Mouse (Mus musculus): ENCODE data around the gene Hspa1l. TPM values are rescaled to one million over a fixed set of nuclear protein-coding genes. Genes with fewer than 3 reads are reported as not detected.
"Not testable (repeated sequence)": the region's sequence is repeated elsewhere in the genome, so short reads cannot be mapped to it uniquely, and the experiment has no call there.

Gene Hspa1l
- polyA plus RNA-seq, 1 experiment: 0.28 TPM

DNA sequence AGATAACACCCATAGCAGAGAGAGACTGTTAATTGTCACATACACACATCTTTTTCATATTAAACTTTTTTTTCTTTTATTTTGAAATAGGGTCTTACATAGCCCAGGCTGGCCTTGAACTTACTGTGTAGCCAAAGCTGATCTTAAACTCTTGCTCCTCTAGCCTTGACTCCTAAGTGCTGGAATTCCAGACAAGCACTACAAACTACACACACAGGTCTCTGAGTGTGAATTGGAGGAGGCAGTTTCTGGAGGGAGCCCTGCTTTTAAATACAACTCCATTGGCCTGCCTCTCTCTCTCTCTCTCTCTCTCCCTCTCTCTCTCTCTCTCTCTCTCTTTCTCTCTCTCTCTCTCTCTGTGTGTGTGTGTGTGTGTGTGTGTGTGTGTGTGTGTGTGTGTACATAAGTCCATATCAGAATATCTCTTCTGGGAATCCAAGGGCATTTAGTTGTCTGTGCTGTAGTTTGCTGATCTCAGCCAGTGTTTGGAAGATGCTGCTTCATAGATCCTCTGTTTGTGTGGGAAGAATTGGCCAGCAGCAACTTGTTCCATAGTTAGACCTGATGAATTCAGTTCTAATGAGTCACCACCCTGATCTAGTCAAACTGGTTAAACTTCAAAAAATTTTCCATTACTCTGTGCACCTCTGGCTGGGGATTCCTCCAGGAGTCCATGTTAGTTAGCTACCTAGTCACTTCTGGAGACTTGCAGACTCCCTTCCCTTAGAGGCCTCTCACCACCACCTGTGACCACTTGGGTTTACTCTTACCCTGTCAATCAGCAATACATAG lies 11.6 kb upstream of the Hspa1l start:
- no peak for DNase-seq
- peaks cover 3% of the 10 kb centered on the region; the same call in 1 of the 2 replicates for H3K4me1 ChIP-seq (replicated peaks; ENCODE audit: control insufficient read depth, insufficient read depth, low read length)
- no peak for TF ChIP-seq POLR2A (IDR thresholded peaks at IDR 0.05; ENCODE audit: control insufficient read depth, extremely low read depth, insufficient read depth, low read length, poor library complexity)
- no peak for TF ChIP-seq CTCF (IDR thresholded peaks at IDR 0.05; ENCODE audit: borderline replicate concordance, control insufficient read depth, extremely low read depth, insufficient read depth, low read length, poor library complexity)
- no peak overlapping the region for H3K27ac ChIP-seq (ENCODE audit: control insufficient read depth, insufficient read depth, low read length)
- no peaks in the 10 kb centered on the region; the same call in none of the 2 replicates for H3K27me3 ChIP-seq (ENCODE audit: control insufficient read depth, insufficient read depth, low read length)
- no peaks in the 10 kb centered on the region for H3K36me3 ChIP-seq (ENCODE audit: control insufficient read depth, insufficient read depth, low read length)
- H3K4me3 ChIP-seq (ENCODE audit: control insufficient read depth, insufficient read depth, low read length): no peak overlapping the region

DNA sequence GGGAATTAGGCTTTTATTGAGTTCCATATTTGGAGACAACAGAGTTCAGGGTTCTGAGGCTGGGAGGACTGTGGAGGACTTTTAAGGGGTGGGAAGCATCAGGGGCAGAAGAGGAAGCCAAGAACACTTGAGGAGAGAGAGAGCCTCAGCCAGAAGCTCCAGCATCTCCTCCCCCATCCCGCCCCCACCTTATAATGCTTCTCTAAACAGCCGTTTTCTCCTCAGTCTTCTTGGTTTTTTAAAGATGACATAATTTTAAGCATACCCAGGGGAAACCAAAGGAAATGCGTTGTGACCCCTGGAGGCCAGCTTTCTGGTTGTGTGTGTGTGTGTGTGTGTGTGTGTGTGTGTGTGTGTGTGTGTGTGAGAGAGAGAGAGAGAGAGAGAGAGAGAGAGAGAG lies 10.4 kb upstream of the Hspa1l start:
- H3K36me3 ChIP-seq (ENCODE audit: control insufficient read depth, insufficient read depth, low read length): no peaks in the 10 kb centered on the region
- TF ChIP-seq POLR2A (IDR thresholded peaks at IDR 0.05; ENCODE audit: control insufficient read depth, extremely low read depth, insufficient read depth, low read length, poor library complexity): no peak
- no peak for TF ChIP-seq CTCF (IDR thresholded peaks at IDR 0.05; ENCODE audit: borderline replicate concordance, control insufficient read depth, extremely low read depth, insufficient read depth, low read length, poor library complexity)
- H3K27me3 ChIP-seq (ENCODE audit: control insufficient read depth, insufficient read depth, low read length): no peaks in the 10 kb centered on the region; the same call in none of the 2 replicates
- 9% methylated on average over 3 of the region's 3 CpGs for whole genome bisulfite sequencing
- DNase-seq: no peak
- H3K4me3 ChIP-seq (ENCODE audit: control insufficient read depth, insufficient read depth, low read length): no peak overlapping the region
- no peak overlapping the region for H3K27ac ChIP-seq (ENCODE audit: control insufficient read depth, insufficient read depth, low read length)
- H3K4me1 ChIP-seq (replicated peaks; ENCODE audit: control insufficient read depth, insufficient read depth, low read length): peaks cover 3% of the 10 kb centered on the region; the same call in 1 of the 2 replicates

DNA sequence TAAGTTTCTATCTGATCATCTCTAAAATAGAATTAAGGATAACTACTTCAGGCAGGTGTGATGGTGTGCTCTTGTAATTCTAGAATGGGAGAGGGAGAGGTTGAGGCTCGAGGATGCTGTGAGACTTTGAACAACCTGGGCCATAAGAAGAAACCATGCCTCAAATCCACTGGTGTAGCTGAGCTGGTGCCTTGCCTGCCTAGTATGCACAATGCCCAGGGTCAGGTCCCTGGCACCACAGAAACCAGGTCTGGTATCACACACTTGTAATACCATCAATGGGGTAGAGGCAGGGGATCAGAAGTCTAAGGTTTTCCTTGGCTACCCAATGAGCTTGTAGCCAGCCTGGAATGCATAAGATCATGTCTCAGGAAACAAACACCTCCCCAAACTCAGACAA lies 9.7 kb upstream of the Hspa1l start:
- TF ChIP-seq CTCF (IDR thresholded peaks at IDR 0.05; ENCODE audit: borderline replicate concordance, control insufficient read depth, extremely low read depth, insufficient read depth, low read length, poor library complexity) (no peak), POLR2A (IDR thresholded peaks at IDR 0.05; ENCODE audit: control insufficient read depth, extremely low read depth, insufficient read depth, low read length, poor library complexity) (no peak)
- 72% methylated on average over 1 of the region's 1 CpGs for WGBS
- peaks cover 2% of the 10 kb centered on the region for H3K27me3 ChIP-seq (ENCODE audit: control insufficient read depth, insufficient read depth, low read length)

DNA sequence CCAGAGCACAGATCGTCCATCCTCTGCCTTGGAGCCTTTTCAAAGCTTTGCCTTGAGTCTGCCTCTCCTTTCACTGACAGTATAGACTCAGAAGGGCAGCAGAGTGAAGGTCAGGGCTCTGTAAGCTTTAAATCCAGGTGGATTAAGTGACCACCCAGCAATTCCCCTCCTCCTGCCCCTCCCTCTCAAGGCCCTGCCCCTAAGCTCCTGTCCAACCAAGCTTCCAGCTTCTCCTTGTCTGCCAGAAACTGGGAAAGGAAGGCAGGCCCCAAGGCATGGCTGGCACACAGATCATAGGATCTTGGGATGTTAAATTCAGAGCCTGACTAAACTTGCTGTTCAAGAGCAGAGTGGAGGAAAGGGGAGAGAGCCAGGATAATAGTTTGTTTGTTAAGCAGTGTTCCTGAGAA lies 7.9 kb upstream of the Hspa1l start:
- no peak overlapping the region for H3K4me3 ChIP-seq (ENCODE audit: control insufficient read depth, insufficient read depth, low read length)
- TF ChIP-seq CTCF (IDR thresholded peaks at IDR 0.05; ENCODE audit: borderline replicate concordance, control insufficient read depth, extremely low read depth, insufficient read depth, low read length, poor library complexity): no peak
- no peak for TF ChIP-seq POLR2A (IDR thresholded peaks at IDR 0.05; ENCODE audit: control insufficient read depth, extremely low read depth, insufficient read depth, low read length, poor library complexity)
- WGBS: 81% methylated on average over 1 of the region's 1 CpGs
- no peaks in the 10 kb centered on the region for H3K4me1 ChIP-seq (replicated peaks; ENCODE audit: control insufficient read depth, insufficient read depth, low read length)
- no peaks in the 10 kb centered on the region for H3K36me3 ChIP-seq (ENCODE audit: control insufficient read depth, insufficient read depth, low read length)
- DNase-seq: no peak
- no peak overlapping the region for H3K27ac ChIP-seq (ENCODE audit: control insufficient read depth, insufficient read depth, low read length)
- peaks cover 13% of the 10 kb centered on the region for H3K27me3 ChIP-seq (ENCODE audit: control insufficient read depth, insufficient read depth, low read length)

More for the DNA sequence above, 9.7 kb upstream of the Hspa1l start:
- Histone ChIP-seq H3K36me3 (ENCODE audit: control insufficient read depth, insufficient read depth, low read length) (no peaks in the 10 kb centered on the region), H3K27ac (ENCODE audit: control insufficient read depth, insufficient read depth, low read length) (no peak overlapping the region), H3K4me3 (ENCODE audit: control insufficient read depth, insufficient read depth, low read length) (no peak overlapping the region), H3K4me1 (replicated peaks; ENCODE audit: control insufficient read depth, insufficient read depth, low read length) (peaks cover 3% of the 10 kb centered on the region; the same call in 1 of the 2 replicates)
- no peak for DNase-seq

DNA sequence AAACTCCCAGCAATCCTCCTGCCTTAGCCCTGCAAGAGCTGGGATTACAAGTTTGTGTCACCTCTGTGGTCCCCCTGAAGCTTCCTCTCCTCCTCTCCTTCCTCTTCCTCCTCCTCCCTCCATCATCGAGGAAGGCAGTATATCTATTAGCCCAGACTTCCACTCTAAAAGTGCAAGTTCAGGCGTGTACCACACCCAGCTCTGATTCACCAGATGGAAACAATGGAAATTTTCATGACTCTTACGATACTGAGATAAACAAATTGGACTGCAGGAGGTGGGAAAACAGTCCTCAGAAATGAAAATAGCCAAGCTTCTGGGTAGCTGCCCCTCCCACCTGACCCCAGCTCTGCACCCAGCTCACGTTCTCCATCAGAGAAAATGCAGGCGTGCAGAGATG lies 6.9 kb upstream of the Hspa1l start:
- no peaks in the 10 kb centered on the region for H3K4me1 ChIP-seq (replicated peaks; ENCODE audit: control insufficient read depth, insufficient read depth, low read length)
- no peak for DNase-seq
- H3K4me3 ChIP-seq (ENCODE audit: control insufficient read depth, insufficient read depth, low read length): no peak overlapping the region
- peaks cover 13% of the 10 kb centered on the region for H3K27me3 ChIP-seq (ENCODE audit: control insufficient read depth, insufficient read depth, low read length)
- TF ChIP-seq POLR2A (IDR thresholded peaks at IDR 0.05; ENCODE audit: control insufficient read depth, extremely low read depth, insufficient read depth, low read length, poor library complexity) (no peak), CTCF (IDR thresholded peaks at IDR 0.05; ENCODE audit: borderline replicate concordance, control insufficient read depth, extremely low read depth, insufficient read depth, low read length, poor library complexity) (no peak)
- WGBS: 64% methylated on average over 5 of the region's 5 CpGs
- H3K36me3 ChIP-seq (ENCODE audit: control insufficient read depth, insufficient read depth, low read length): no peaks in the 10 kb centered on the region
- no peak overlapping the region for H3K27ac ChIP-seq (ENCODE audit: control insufficient read depth, insufficient read depth, low read length)

DNA sequence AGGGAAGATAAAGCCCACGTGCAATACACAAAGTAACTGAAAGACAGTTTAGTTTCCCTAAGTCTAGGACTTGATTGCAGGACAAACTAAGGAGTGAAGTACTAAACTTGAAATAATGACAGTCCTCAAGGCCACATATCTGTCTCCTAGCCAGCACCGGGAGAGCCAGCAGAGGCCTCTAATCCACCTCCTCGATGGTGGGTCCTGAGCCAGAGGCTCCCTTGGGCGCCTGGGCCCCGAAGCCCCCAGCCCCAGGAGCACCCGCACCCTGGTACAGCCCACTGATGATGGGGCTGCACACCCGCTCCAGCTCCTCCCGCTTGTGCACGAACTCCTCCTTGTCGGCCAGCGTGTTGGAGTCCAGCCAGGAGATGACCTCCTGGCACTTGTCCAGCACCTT lies 2.7 kb upstream of the Hspa1l start, which contains the start of gene Gm20481:
TSS of gene Gm20481 (plus strand) at position 91 of the 400 bp plus-strand sequence.
- not testable (repeated sequence) for H3K27ac ChIP-seq (ENCODE audit: control insufficient read depth, insufficient read depth, low read length); H3K4me3 ChIP-seq (ENCODE audit: control insufficient read depth, insufficient read depth, low read length); H3K4me1 ChIP-seq (replicated peaks; ENCODE audit: control insufficient read depth, insufficient read depth, low read length); DNase-seq; H3K36me3 ChIP-seq (ENCODE audit: control insufficient read depth, insufficient read depth, low read length)
- H3K27me3 ChIP-seq (ENCODE audit: control insufficient read depth, insufficient read depth, low read length): peaks cover 18% of the 10 kb centered on the region; the same call in 1 of the 2 replicates
- 78% methylated on average over 8 of the region's 11 CpGs for WGBS

DNA sequence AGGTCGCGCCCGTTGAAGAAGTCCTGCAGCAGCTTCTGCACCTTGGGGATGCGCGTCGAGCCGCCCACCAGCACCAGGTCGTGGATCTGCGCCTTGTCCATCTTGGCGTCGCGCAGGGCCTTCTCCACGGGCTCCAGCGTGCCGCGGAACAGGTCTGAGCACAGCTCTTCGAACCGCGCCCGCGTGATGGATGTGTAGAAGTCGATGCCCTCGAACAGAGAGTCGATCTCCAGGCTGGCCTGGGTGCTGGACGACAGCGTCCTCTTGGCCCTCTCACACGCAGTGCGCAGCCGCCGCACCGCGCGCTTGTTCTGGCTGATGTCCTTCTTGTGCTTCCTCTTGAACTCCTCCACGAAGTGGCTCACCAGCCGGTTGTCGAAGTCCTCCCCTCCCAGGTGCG lies 1.7 kb upstream of the Hspa1l start:
- DNase-seq; H3K4me1 ChIP-seq (replicated peaks; ENCODE audit: control insufficient read depth, insufficient read depth, low read length): not testable (repeated sequence)

DNA sequence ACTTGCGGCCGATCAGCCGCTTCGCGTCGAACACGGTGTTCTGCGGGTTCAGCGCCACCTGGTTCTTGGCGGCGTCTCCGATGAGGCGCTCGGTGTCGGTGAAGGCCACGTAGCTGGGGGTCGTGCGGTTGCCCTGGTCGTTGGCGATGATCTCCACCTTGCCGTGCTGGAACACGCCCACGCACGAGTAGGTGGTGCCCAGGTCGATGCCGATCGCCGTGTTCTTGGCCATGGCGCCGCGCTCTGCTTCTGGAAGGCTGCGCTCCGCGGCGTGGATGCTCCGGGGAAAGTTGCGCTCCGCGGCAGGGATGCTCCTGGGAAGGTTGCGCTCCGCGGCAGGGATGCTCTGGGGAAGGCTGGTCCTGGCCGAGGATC lies 822 bp upstream of the Hspa1l start:
- Histone ChIP-seq H3K4me3 (ENCODE audit: control insufficient read depth, insufficient read depth, low read length) (peak overlapping the region; percentile 32), H3K27me3 (ENCODE audit: control insufficient read depth, insufficient read depth, low read length) (peaks cover 18% of the 10 kb centered on the region; the same call in 1 of the 2 replicates)
- DNase-seq; H3K27ac ChIP-seq (ENCODE audit: control insufficient read depth, insufficient read depth, low read length); H3K36me3 ChIP-seq (ENCODE audit: control insufficient read depth, insufficient read depth, low read length); H3K4me1 ChIP-seq (replicated peaks; ENCODE audit: control insufficient read depth, insufficient read depth, low read length): not testable (repeated sequence)
- 4% methylated on average over 29 of the region's 43 CpGs for WGBS

More for the DNA sequence above, 1.7 kb upstream of the Hspa1l start:
- H3K27me3 ChIP-seq (ENCODE audit: control insufficient read depth, insufficient read depth, low read length): peaks cover 18% of the 10 kb centered on the region; the same call in 1 of the 2 replicates
- not testable (repeated sequence) for H3K4me3 ChIP-seq (ENCODE audit: control insufficient read depth, insufficient read depth, low read length); H3K36me3 ChIP-seq (ENCODE audit: control insufficient read depth, insufficient read depth, low read length); H3K27ac ChIP-seq (ENCODE audit: control insufficient read depth, insufficient read depth, low read length)
- WGBS: 44% methylated on average over 25 of the region's 37 CpGs
